Mouse (Mus musculus): ENCODE measurements at regions not wholly inside any gene's neighbourhood (a gene's known extent, or its start where the extent isn't known, plus 50 kb on each side); places are given as distances from the start of the nearest gene placed in this dataset.

GRCm38 (mm10) chr13:26404707-26405106 lies 365.3 kb downstream of the Hdgfl1 start:
- TF ChIP-seq EP300 (IDR thresholded peaks at IDR 0.05; ENCODE audit: low read depth) (peak; percentile 59; the same call in 1 of the 2 replicates), CTCF (IDR thresholded peaks at IDR 0.05; ENCODE audit: low read depth) (no peak)

All from heart, postnatal 0 days (tissue).